Mouse (Mus musculus) layer of hippocampus, adult 18-20 months (tissue): ENCODE results near the gene Abca15. TPM values are rescaled to one million over a fixed set of nuclear protein-coding genes. Genes with fewer than 3 reads are reported as not detected.
A peak's percentile ranks its signal among the peaks of the same experiment; 100 is the strongest.
"Not testable (repeated sequence)": the region's sequence is repeated elsewhere in the genome, so short reads cannot be mapped to it uniquely, and the experiment has no call there.

Source experiments
- DNase-seq, 2 experiments: peaks; one replicate each; pipeline ENCODE4 v3.0.0; 2022; ENCODE audit warnings: low spot score in 2 of 2
- long read RNA-seq: library from polyadenylated mRNA; stranded (forward); transcript quantifications from one replicate; pipeline ENCODE4 v2.0.0, GENCODE M21; 2021
- total RNA-seq, 2 experiments: library from RNA; stranded (reverse); gene quantifications; 2 replicates each; pipeline ENCODE4 v1.2.3; 2021

Abca15 gene
- total RNA-seq = not detected
- long read RNA-seq = 0 reads

- DNase-seq = peak in 1 of 2 experiments; percentile 22
These were observed at the start of gene Abca15 for GRCm38 (mm10) chr7:120328087-120328793. Abca15 (plus strand) TSS chr7:120328670.

GRCm38 (mm10) chr7:120285286-120285685, 43.2 kb upstream of the Abca15 start:
- DNase-seq = no peak

GRCm38 (mm10) chr7:120316086-120316485, 12.4 kb upstream of the Abca15 start:
- peak in 1 of 2 experiments; percentile 50 for DNase-seq

- DNase-seq = no peak
These were observed 5.5 kb upstream of the Abca15 start for GRCm38 (mm10) chr7:120322963-120323362.

- not testable (repeated sequence) for DNase-seq
These were observed 2.6 kb upstream of the Abca15 start for GRCm38 (mm10) chr7:120325911-120326310.

- peak; percentile 22 to 70 for DNase-seq
These were observed 1.0 kb upstream of the Abca15 start for GRCm38 (mm10) chr7:120327220-120328073.

- no peak for DNase-seq
These were observed 32.7 kb downstream of the Abca15 start for GRCm38 (mm10) chr7:120361159-120361558.

GRCm38 (mm10) chr7:120409447-120409846, 81.0 kb downstream of the Abca15 start, which contains the start of gene Abca16:
Abca16 (plus strand) TSS chr7:120409647.
- no peak for DNase-seq

- peak in 1 of 2 experiments; percentile 1 for DNase-seq
These were observed 83.9 kb downstream of the Abca15 start for GRCm38 (mm10) chr7:120412391-120412790.

GRCm38 (mm10) chr7:120426625-120427024, 98.2 kb downstream of the Abca15 start:
- DNase-seq = no peak

GRCm38 (mm10) chr7:120431464-120431863, 103.0 kb downstream of the Abca15 start:
- no peak for DNase-seq

Other genes starting within 250 kb of the Abca15 start
- gene Dnah3, start 233.4 kb upstream of the Abca15 start, total RNA-seq = under 1 TPM; 0.20 to 0.52 TPM
- gene Tmem159, start 226.3 kb upstream of the Abca15 start, total RNA-seq = 10 to 100 TPM in 1 of 2 experiments, 1 to 10 TPM in 1; 9.6 to 12.8 TPM
- under 1 TPM in 1 of 2 experiments, not detected in 1; 0.13 TPM for gene Zp2, start 183.4 kb upstream of the Abca15 start, total RNA-seq
- gene Anks4b, start 154.8 kb upstream of the Abca15 start, total RNA-seq = under 1 TPM; 0.30 to 0.32 TPM
- 100 to 1,000 TPM; 255 to 271 TPM for gene Crym, start 126.6 kb upstream of the Abca15 start, total RNA-seq
- not detected for gene Abca14, start 124.7 kb upstream of the Abca15 start, total RNA-seq
- not detected for gene Abca16, start 81.0 kb downstream of the Abca15 start, total RNA-seq